Mouse (Mus musculus) liver, embryonic 14.5 days (tissue): Measurements from ENCODE around the gene Wrnip1. TPM values are rescaled to one million over a fixed set of nuclear protein-coding genes. Genes with fewer than 3 reads are reported as not detected.
A peak's percentile ranks its signal among the peaks of the same experiment; 100 is the strongest.

ENCODE experiments used
- ATAC-seq: fragments of 200-750 bp; cut with Nextera tagmentation; 2 replicates; pipeline ENCODE4 v1.8.0; 2017; ENCODE audit warnings: moderate number of reproducible peaks, mild to moderate bottlenecking, moderate library complexity; ENCODE audit not compliant: insufficient read depth
- DNase-seq, 3 experiments: peaks; one replicate each; pipeline ENCODE4 v3.0.0-alpha.2; 2012 to 2013; ENCODE audit warnings: low read depth in 3 of 3, low spot score in 3 of 3
- H3K27ac ChIP-seq: fragments of 300-500 bp; sonication (generic); 2 replicates; pipeline ENCODE4 v1.5.1; 2014; ENCODE audit warnings: moderate library complexity, mild to moderate bottlenecking, control low read depth, inconsistent platforms
- H3K27me3 ChIP-seq: fragments of 300-500 bp; sonication (generic); 2 replicates; pipeline ENCODE4 v1.6.1; 2014; ENCODE audit warnings: mild to moderate bottlenecking, low read length, moderate library complexity; ENCODE audit not compliant: control insufficient read depth, insufficient read depth
- H3K36me3 ChIP-seq: fragments of 300-500 bp; sonication (generic); replicated peaks from 2 replicates; pipeline ENCODE4 v1.6.1; 2014; ENCODE audit warnings: low read depth; ENCODE audit not compliant: control insufficient read depth, insufficient read depth
- H3K4me1 ChIP-seq, 2 experiments: fragments of 200-500 bp in 1 of 2; fragments of 300-500 bp in 1 of 2; sonication (generic) in 1 of 2; replicated peaks; 2 replicates each; pipeline ENCODE4 v1.6.1; 2012 to 2014; ENCODE audit warnings: antibody characterized with exemption in 1 of 2, inconsistent platforms in 1 of 2, low read length in 1 of 2; ENCODE audit not compliant: control insufficient read depth in 2 of 2, insufficient read depth in 2 of 2
- H3K4me2 ChIP-seq: fragments of 300-500 bp; sonication (generic); 2 replicates; pipeline ENCODE4 v1.6.1; 2014; ENCODE audit warnings: low read depth, mild to moderate bottlenecking, control low read depth, moderate library complexity
- H3K4me3 ChIP-seq, 2 experiments: fragments of 200-500 bp in 1 of 2; fragments of 300-500 bp in 1 of 2; sonication (generic) in 1 of 2; 2 replicates each; pipeline ENCODE4 v1.5.1; 2012 to 2014; ENCODE audit warnings: low read depth in 2 of 2, low read length in 2 of 2, mild to moderate bottlenecking in 2 of 2, control low read depth in 1 of 2, inconsistent platforms in 1 of 2, moderate library complexity in 1 of 2; ENCODE audit not compliant: insufficient read depth in 1 of 2
- H3K9ac ChIP-seq: fragments of 300-500 bp; sonication (generic); replicated peaks from 2 replicates; pipeline ENCODE4 v1.6.1; 2014; ENCODE audit warnings: mild to moderate bottlenecking, control low read depth, moderate library complexity
- H3K9me3 ChIP-seq: fragments of 300-500 bp; sonication (generic); 2 replicates; pipeline ENCODE4 v1.6.1; 2016; ENCODE audit warnings: low read length, mixed read lengths; ENCODE audit not compliant: control insufficient read depth
- CTCF ChIP-seq: IDR thresholded peaks from 2 replicates; pipeline ENCODE4 v1.5.1; 2016; ENCODE audit warnings: antibody characterized with exemption, low read depth, control low read depth
- EP300 ChIP-seq: IDR thresholded peaks from 2 replicates; pipeline ENCODE4 v1.6.1; 2016; ENCODE audit warnings: antibody characterized with exemption, low read depth
- WGBS: fragments of 180-500 bp; shearing (Covaris S2); extraction: QIAGEN DNeasy Blood & Tissue Kit; methylation state at CpG from one replicate; pipeline ENCODE4 v1.1.7; 2014; ENCODE audit not compliant: insufficient replicate concordance; 5-methylcytosine and 5-hydroxymethylcytosine counted together
- polyA plus RNA-seq, 2 experiments: library from polyadenylated mRNA; depleted of rRNA in 1 of 2; stranded (reverse) in 1 of 2; unstranded in 1 of 2; fragments of >200 nt; fragmentation: Nextera tagmentation in 1 of 2; extraction: Ambion mirVana in 1 of 2; gene quantifications; 2 replicates each; pipeline versions ENCODE4 v1.2.1 to v1.2.3; 2012 to 2014

Wrnip1 gene
- polyA plus RNA-seq, 2 experiments, result 6.0 to 16.3 TPM

GRCm38 (mm10) chr13:32778861-32779260, 23.0 kb upstream of the Wrnip1 start:
- Histone ChIP-seq H3K4me3 (no peak overlapping the region), H3K4me1 (no peaks in the 10 kb centered on the region), H3K4me2 (no peak overlapping the region), H3K36me3 (no peaks in the 10 kb centered on the region), H3K9me3 (no peaks in the 10 kb centered on the region), H3K9ac (no peak overlapping the region), H3K27ac (no peak overlapping the region), H3K27me3 (no peaks in the 10 kb centered on the region)
- no peak for TF ChIP-seq EP300
- no peak for TF ChIP-seq CTCF
- WGBS, result 53% methylated on average over 3 of the region's 3 CpGs
- DNase-seq (no peak), ATAC-seq (no peak)

GRCm38 (mm10) chr13:32783055-32783454, 18.8 kb upstream of the Wrnip1 start:
- ATAC-seq, result no peak
- no peaks in the 10 kb centered on the region for H3K9me3 ChIP-seq
- WGBS, result 39% methylated on average over 5 of the region's 5 CpGs
- no peaks in the 10 kb centered on the region for H3K36me3 ChIP-seq
- no peak overlapping the region for H3K4me2 ChIP-seq
- no peak for DNase-seq
- no peak overlapping the region for H3K4me3 ChIP-seq
- H3K9ac ChIP-seq, result no peak overlapping the region
- H3K4me1 ChIP-seq, result no peaks in the 10 kb centered on the region
- TF ChIP-seq EP300, result no peak
- TF ChIP-seq CTCF, result 0 out of 2 replicates have a peak, but pooled peaks have one; percentile 14
- H3K27ac ChIP-seq, result no peak overlapping the region
- H3K27me3 ChIP-seq, result no peaks in the 10 kb centered on the region

- Histone ChIP-seq H3K9me3 (no peaks in the 10 kb centered on the region), H3K27ac (no peak within 1 kb of the TSS), H3K9ac (no peak within 1 kb of the TSS), H3K4me2 (no peak within 1 kb of the TSS), H3K4me1 (no peaks in the 10 kb centered on the region), H3K4me3 (no peak within 1 kb of the TSS), H3K36me3 (no peaks in the 10 kb centered on the region), H3K27me3 (no peaks in the 10 kb centered on the region)
- ATAC-seq (no peak), DNase-seq (no peak)
- TF ChIP-seq EP300, result no peak
- no peak for TF ChIP-seq CTCF
- 61% methylated on average over 8 of the region's 8 CpGs for WGBS
Measured at GRCm38 (mm10) chr13:32783816-32784215, 18.0 kb upstream of the Wrnip1 start, which contains the start of gene Mylk4. Gene Mylk4 (minus strand): TSS chr13:32783954.

GRCm38 (mm10) chr13:32787584-32787983, 14.3 kb upstream of the Wrnip1 start:
- ATAC-seq (no peak), DNase-seq (no peak)
- TF ChIP-seq EP300, result no peak
- TF ChIP-seq CTCF, result no peak
- H3K4me1 ChIP-seq, result no peaks in the 10 kb centered on the region
- no peak overlapping the region for H3K9ac ChIP-seq
- H3K36me3 ChIP-seq, result no peaks in the 10 kb centered on the region
- no peak overlapping the region for H3K4me2 ChIP-seq
- H3K27me3 ChIP-seq, result no peaks in the 10 kb centered on the region
- H3K27ac ChIP-seq, result no peak overlapping the region
- no peak overlapping the region for H3K4me3 ChIP-seq
- WGBS, result 45% methylated on average over 2 of the region's 2 CpGs
- no peaks in the 10 kb centered on the region for H3K9me3 ChIP-seq

GRCm38 (mm10) chr13:32789781-32790180, 12.1 kb upstream of the Wrnip1 start:
- 66% methylated on average over 4 of the region's 4 CpGs for WGBS

More at GRCm38 (mm10) chr13:32789781-32790180, 12.1 kb upstream of the Wrnip1 start:
- H3K9me3 ChIP-seq, result no peaks in the 10 kb centered on the region
- no peaks in the 10 kb centered on the region for H3K4me1 ChIP-seq
- H3K4me3 ChIP-seq, result no peak overlapping the region
- no peak overlapping the region for H3K27ac ChIP-seq
- no peaks in the 10 kb centered on the region for H3K36me3 ChIP-seq
- no peak overlapping the region for H3K4me2 ChIP-seq
- TF ChIP-seq EP300 (no peak), CTCF (no peak)
- H3K9ac ChIP-seq, result no peak overlapping the region
- DNase-seq (no peak), ATAC-seq (no peak)
- no peaks in the 10 kb centered on the region for H3K27me3 ChIP-seq
